Mouse (Mus musculus): ENCODE measurements around the gene Nectin2. TPM values are rescaled to one million over a fixed set of nuclear protein-coding genes. Genes with fewer than 3 reads are reported as not detected.

Gene Nectin2
- polyA plus RNA-seq, 1 experiment from 2014 or later = 84.5 TPM

- Histone ChIP-seq H3K4me2 (no peak overlapping the region), H3K9ac (no peak overlapping the region), H3K4me1 (peaks cover 3% of the 10 kb centered on the region), H3K36me3 (peaks cover 70% of the 10 kb centered on the region), H3K9me3 (no peaks in the 10 kb centered on the region), H3K4me3 (no peak overlapping the region), H3K27me3 (no peaks in the 10 kb centered on the region), H3K27ac (no peak overlapping the region)
- WGBS = 89% methylated on average over 16 of the region's 16 CpGs
- ATAC-seq (ENCODE audit: insufficient number of reproducible peaks, low FRiP score, low TSS enrichment, low read depth) = no peak
Observed at GRCm38 (mm10) chr7:19736389-19737057, 13.8 kb downstream of the Nectin2 start.

GRCm38 (mm10) chr7:19734178-19734666, 16.1 kb downstream of the Nectin2 start:
- Histone ChIP-seq H3K36me3 (peaks cover 84% of the 10 kb centered on the region), H3K4me3 (no peak overlapping the region), H3K27me3 (no peaks in the 10 kb centered on the region), H3K9me3 (no peaks in the 10 kb centered on the region), H3K4me2 (0 out of 2 replicates have a peak overlapping the region, but pooled peaks have one; percentile 2), H3K9ac (no peak overlapping the region), H3K4me1 (no peaks in the 10 kb centered on the region), H3K27ac (no peak overlapping the region)
- 89% methylated on average over 10 of the region's 10 CpGs for WGBS
- no peak for ATAC-seq (ENCODE audit: insufficient number of reproducible peaks, low FRiP score, low TSS enrichment, low read depth)

GRCm38 (mm10) chr7:19726541-19726940, 23.7 kb downstream of the Nectin2 start:
- H3K4me1 ChIP-seq = no peaks in the 10 kb centered on the region
- no peaks in the 10 kb centered on the region for H3K27me3 ChIP-seq
- no peak overlapping the region for H3K27ac ChIP-seq
- no peak overlapping the region for H3K4me2 ChIP-seq
- no peak overlapping the region for H3K9ac ChIP-seq
- H3K4me3 ChIP-seq = no peak overlapping the region
- ATAC-seq (ENCODE audit: insufficient number of reproducible peaks, low FRiP score, low TSS enrichment, low read depth) = no peak
- peaks cover 2% of the 10 kb centered on the region; the same call in 1 of the 2 replicates for H3K9me3 ChIP-seq
- H3K36me3 ChIP-seq = peaks cover 94% of the 10 kb centered on the region
- 90% methylated on average over 4 of the region's 4 CpGs for WGBS

- no peak overlapping the region for H3K4me2 ChIP-seq
- peaks cover 94% of the 10 kb centered on the region for H3K36me3 ChIP-seq
Observed at GRCm38 (mm10) chr7:19724167-19724566, 26.1 kb downstream of the Nectin2 start.

GRCm38 (mm10) chr7:19722754-19723195, 27.5 kb downstream of the Nectin2 start:
- no peak overlapping the region for H3K4me3 ChIP-seq
- no peak overlapping the region for H3K4me2 ChIP-seq
- H3K9me3 ChIP-seq = peaks cover 14% of the 10 kb centered on the region; the same call in 1 of the 2 replicates
- H3K27ac ChIP-seq = no peak overlapping the region
- H3K36me3 ChIP-seq = peaks cover 84% of the 10 kb centered on the region
- no peak overlapping the region for H3K9ac ChIP-seq
- no peaks in the 10 kb centered on the region for H3K4me1 ChIP-seq
- ATAC-seq (ENCODE audit: insufficient number of reproducible peaks, low FRiP score, low TSS enrichment, low read depth) = no peak
- no peaks in the 10 kb centered on the region for H3K27me3 ChIP-seq
- 90% methylated on average over 6 of the region's 6 CpGs for WGBS

More at GRCm38 (mm10) chr7:19724167-19724566, 26.1 kb downstream of the Nectin2 start:
- ATAC-seq (ENCODE audit: insufficient number of reproducible peaks, low FRiP score, low TSS enrichment, low read depth) = no peak
- H3K9me3 ChIP-seq = peaks cover 14% of the 10 kb centered on the region; the same call in 1 of the 2 replicates
- no peaks in the 10 kb centered on the region for H3K27me3 ChIP-seq
- H3K27ac ChIP-seq = no peak overlapping the region
- WGBS = 89% methylated on average over 12 of the region's 12 CpGs
- no peaks in the 10 kb centered on the region for H3K4me1 ChIP-seq
- H3K9ac ChIP-seq = no peak overlapping the region
- no peak overlapping the region for H3K4me3 ChIP-seq

- H3K36me3 ChIP-seq = peaks cover 62% of the 10 kb centered on the region
- no peaks in the 10 kb centered on the region for H3K27me3 ChIP-seq
- H3K4me2 ChIP-seq = no peak overlapping the region
- no peak overlapping the region for H3K9ac ChIP-seq
- peaks cover 14% of the 10 kb centered on the region; the same call in 1 of the 2 replicates for H3K9me3 ChIP-seq
- H3K27ac ChIP-seq = no peak overlapping the region
- 91% methylated on average over 4 of the region's 4 CpGs for WGBS
- H3K4me3 ChIP-seq = no peak overlapping the region
- peaks cover 15% of the 10 kb centered on the region for H3K4me1 ChIP-seq
- no peak for ATAC-seq (ENCODE audit: insufficient number of reproducible peaks, low FRiP score, low TSS enrichment, low read depth)
Observed at GRCm38 (mm10) chr7:19719200-19719599, 31.1 kb downstream of the Nectin2 start.

GRCm38 (mm10) chr7:19718297-19718952, 31.9 kb downstream of the Nectin2 start:
- ATAC-seq (ENCODE audit: insufficient number of reproducible peaks, low FRiP score, low TSS enrichment, low read depth) = no peak
- 92% methylated on average over 5 of the region's 5 CpGs for WGBS
- Histone ChIP-seq H3K27ac (no peak overlapping the region), H3K27me3 (no peaks in the 10 kb centered on the region), H3K9me3 (peaks cover 14% of the 10 kb centered on the region; the same call in 1 of the 2 replicates), H3K4me2 (no peak overlapping the region), H3K4me1 (peaks cover 23% of the 10 kb centered on the region), H3K9ac (no peak overlapping the region), H3K4me3 (no peak overlapping the region), H3K36me3 (peaks cover 59% of the 10 kb centered on the region)

- Histone ChIP-seq H3K4me3 (no peak overlapping the region), H3K27ac (no peak overlapping the region), H3K4me2 (no peak overlapping the region), H3K9ac (no peak overlapping the region), H3K27me3 (no peaks in the 10 kb centered on the region), H3K9me3 (peaks cover 14% of the 10 kb centered on the region; the same call in 1 of the 2 replicates), H3K36me3 (peaks cover 57% of the 10 kb centered on the region), H3K4me1 (peaks cover 24% of the 10 kb centered on the region)
- ATAC-seq (ENCODE audit: insufficient number of reproducible peaks, low FRiP score, low TSS enrichment, low read depth) = no peak
- WGBS = 88% methylated on average over 4 of the region's 4 CpGs
Observed at GRCm38 (mm10) chr7:19717346-19717745, 32.9 kb downstream of the Nectin2 start.

- Histone ChIP-seq H3K9ac (no peak overlapping the region), H3K4me3 (no peak overlapping the region; the same call in 1 of the 2 replicates)
- ATAC-seq (ENCODE audit: insufficient number of reproducible peaks, low FRiP score, low TSS enrichment, low read depth) = no peak
Observed at GRCm38 (mm10) chr7:19716822-19717221, 33.5 kb downstream of the Nectin2 start.

GRCm38 (mm10) chr7:19716055-19716682, 34.1 kb downstream of the Nectin2 start:
- Histone ChIP-seq H3K27me3 (no peaks in the 10 kb centered on the region), H3K9me3 (peaks cover 8% of the 10 kb centered on the region; the same call in 1 of the 2 replicates), H3K27ac (peak overlapping the region; percentile 85), H3K36me3 (peaks cover 58% of the 10 kb centered on the region), H3K9ac (peak overlapping the region; percentile 28; the same call in 1 of the 2 replicates), H3K4me1 (peaks cover 24% of the 10 kb centered on the region), H3K4me3 (peak overlapping the region; percentile 100), H3K4me2 (peak overlapping the region; percentile 68)
- WGBS = 5% methylated on average over 18 of the region's 18 CpGs
- ATAC-seq (ENCODE audit: insufficient number of reproducible peaks, low FRiP score, low TSS enrichment, low read depth) = no peak

More at GRCm38 (mm10) chr7:19716822-19717221, 33.5 kb downstream of the Nectin2 start:
- Histone ChIP-seq H3K36me3 (peaks cover 58% of the 10 kb centered on the region), H3K4me1 (peaks cover 24% of the 10 kb centered on the region), H3K4me2 (peak overlapping the region; percentile 68), H3K27ac (peak overlapping the region; percentile 85; the same call in 1 of the 2 replicates), H3K9me3 (peaks cover 14% of the 10 kb centered on the region; the same call in 1 of the 2 replicates), H3K27me3 (no peaks in the 10 kb centered on the region)
- WGBS = 74% methylated on average over 2 of the region's 2 CpGs

- WGBS = under 1% methylated on average over 59 of the region's 59 CpGs
- ATAC-seq (ENCODE audit: insufficient number of reproducible peaks, low FRiP score, low TSS enrichment, low read depth) = peak; percentile 99
- Histone ChIP-seq H3K4me1 (peaks cover 24% of the 10 kb centered on the region), H3K9ac (peak within 1 kb of the TSS; percentile 95), H3K27ac (peak within 1 kb of the TSS; percentile 85), H3K4me3 (peak within 1 kb of the TSS; percentile 100), H3K4me2 (peak within 1 kb of the TSS; percentile 87), H3K9me3 (0 out of 2 replicates have a peak, but pooled peaks cover under 1% of the 10 kb centered on the region), H3K36me3 (peaks cover 56% of the 10 kb centered on the region), H3K27me3 (no peaks in the 10 kb centered on the region)
Observed at GRCm38 (mm10) chr7:19715239-19716054, 34.8 kb downstream of the Nectin2 start, which contains the start of gene Tomm40. Gene Tomm40 (minus strand): TSS chr7:19715438.
